Mouse (Mus musculus): ENCODE data around the gene Naa25.

Naa25 gene

GRCm38 (mm10) chr5:121448450-121448849 is 50.7 kb downstream of the Naa25 start:
- in situ Hi-C loops (cut with MboI; ENCODE audit: low pct_unique_long_range_greater_than_20kb in 1 of 2, low sequenced_read_pairs in 2 of 2, unreplicated experiment in 1 of 2) = no loop called here

DNA sequence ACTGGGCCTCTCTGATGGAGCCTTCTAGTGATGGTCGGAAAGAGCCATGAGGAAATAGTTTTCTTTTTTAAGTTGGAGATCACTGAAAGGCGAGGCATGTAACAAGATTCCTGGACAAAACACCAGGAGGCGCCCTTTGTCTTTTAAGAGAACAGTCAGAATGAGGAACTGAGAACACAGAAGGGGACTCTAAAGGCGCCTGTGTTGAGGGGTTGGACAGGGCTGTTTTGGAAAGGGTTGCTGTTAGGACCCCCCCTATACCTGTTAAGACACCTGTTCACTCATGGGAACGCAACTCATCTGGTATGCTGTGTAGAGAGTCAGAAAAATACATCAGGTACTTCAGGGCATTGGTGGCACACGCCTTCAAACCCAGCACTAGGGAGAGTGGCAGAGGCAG is 52.2 kb downstream of the Naa25 start:
- in situ Hi-C loops (cut with MboI; ENCODE audit: low pct_unique_long_range_greater_than_20kb in 1 of 2, low sequenced_read_pairs in 2 of 2, unreplicated experiment in 1 of 2) = no loop called here

DNA sequence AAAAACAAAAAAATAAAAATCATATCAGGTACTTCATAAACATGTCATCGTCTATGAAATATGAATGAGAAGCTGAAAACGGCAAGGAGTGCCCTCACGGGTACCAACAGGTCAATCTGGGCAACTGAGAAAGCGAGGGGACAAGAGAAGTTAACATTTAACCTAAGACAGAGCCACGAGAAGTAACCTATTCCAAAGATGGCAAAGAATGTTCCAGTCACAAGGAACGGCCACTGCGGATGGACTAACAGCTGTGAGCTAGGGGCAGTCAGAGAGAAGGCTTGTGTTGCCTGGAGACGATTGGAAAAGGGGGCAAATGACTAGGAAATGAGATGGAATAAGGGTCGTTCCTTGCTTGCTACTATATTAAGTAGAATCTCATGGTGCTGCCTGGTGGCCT is 52.7 kb downstream of the Naa25 start:
- in situ Hi-C loops (cut with MboI; ENCODE audit: low pct_unique_long_range_greater_than_20kb in 1 of 2, low sequenced_read_pairs in 2 of 2, unreplicated experiment in 1 of 2) = no loop called here

DNA sequence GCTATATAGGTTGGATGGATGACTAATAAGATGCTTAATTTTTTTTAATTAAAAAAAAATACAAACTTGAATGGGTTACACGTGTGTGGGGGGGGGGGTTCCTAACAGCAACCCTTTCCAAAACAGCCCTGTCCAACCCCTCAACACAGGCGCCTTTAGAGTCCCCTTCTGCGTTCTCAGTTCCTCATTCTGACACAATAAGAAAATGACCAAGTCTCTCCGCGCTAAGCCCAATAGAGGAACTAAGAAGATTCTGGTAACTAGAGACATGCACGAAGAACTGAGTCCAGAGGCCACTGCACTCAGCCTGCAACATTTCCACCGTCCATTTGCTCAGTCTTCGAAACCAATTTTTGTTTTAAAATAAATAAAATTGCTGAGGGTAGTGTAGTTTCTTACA is 53.5 kb downstream of the Naa25 start:
- in situ Hi-C loops (cut with MboI; ENCODE audit: low pct_unique_long_range_greater_than_20kb in 1 of 2, low sequenced_read_pairs in 2 of 2, unreplicated experiment in 1 of 2) = no loop called here

DNA sequence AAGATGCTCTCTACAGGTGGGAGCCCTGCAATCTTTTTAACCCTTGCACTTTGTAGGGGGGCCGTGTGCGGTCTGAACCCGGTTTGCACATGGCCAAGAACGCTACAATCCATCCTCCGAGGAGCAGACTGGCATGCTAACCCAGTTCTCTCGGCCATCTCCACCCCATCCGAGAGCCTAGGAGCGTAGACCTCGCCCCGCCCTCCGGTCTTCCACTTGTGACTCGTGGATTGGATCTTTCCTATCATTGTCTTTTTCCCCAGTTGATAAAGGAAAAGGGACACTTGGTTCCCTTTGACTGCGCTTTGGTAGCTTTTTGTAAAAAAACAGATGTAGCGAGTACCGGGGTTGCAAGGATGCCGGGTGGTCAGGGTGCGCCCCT is 53.9 kb downstream of the Naa25 start, which contains the start of gene Tmem116:
Tmem116 (plus strand) TSS at position 250 of the 382 bp plus-strand sequence.
- in situ Hi-C loops (cut with MboI; ENCODE audit: low pct_unique_long_range_greater_than_20kb in 1 of 2, low sequenced_read_pairs in 2 of 2, unreplicated experiment in 1 of 2) = no loop called here

GRCm38 (mm10) chr5:121452026-121452869 is 54.5 kb downstream of the Naa25 start, which contains the start of gene Erp29:
Gene Erp29, minus strand, starts transcription at chr5:121452506.
- in situ Hi-C loops (cut with MboI; ENCODE audit: low pct_unique_long_range_greater_than_20kb in 1 of 2, low sequenced_read_pairs in 2 of 2, unreplicated experiment in 1 of 2) = no loop called here

GRCm38 (mm10) chr5:121452906-121453305 is 55.2 kb downstream of the Naa25 start:
- in situ Hi-C loops (cut with MboI; ENCODE audit: low pct_unique_long_range_greater_than_20kb in 1 of 2, low sequenced_read_pairs in 2 of 2, unreplicated experiment in 1 of 2) = no loop called here

DNA sequence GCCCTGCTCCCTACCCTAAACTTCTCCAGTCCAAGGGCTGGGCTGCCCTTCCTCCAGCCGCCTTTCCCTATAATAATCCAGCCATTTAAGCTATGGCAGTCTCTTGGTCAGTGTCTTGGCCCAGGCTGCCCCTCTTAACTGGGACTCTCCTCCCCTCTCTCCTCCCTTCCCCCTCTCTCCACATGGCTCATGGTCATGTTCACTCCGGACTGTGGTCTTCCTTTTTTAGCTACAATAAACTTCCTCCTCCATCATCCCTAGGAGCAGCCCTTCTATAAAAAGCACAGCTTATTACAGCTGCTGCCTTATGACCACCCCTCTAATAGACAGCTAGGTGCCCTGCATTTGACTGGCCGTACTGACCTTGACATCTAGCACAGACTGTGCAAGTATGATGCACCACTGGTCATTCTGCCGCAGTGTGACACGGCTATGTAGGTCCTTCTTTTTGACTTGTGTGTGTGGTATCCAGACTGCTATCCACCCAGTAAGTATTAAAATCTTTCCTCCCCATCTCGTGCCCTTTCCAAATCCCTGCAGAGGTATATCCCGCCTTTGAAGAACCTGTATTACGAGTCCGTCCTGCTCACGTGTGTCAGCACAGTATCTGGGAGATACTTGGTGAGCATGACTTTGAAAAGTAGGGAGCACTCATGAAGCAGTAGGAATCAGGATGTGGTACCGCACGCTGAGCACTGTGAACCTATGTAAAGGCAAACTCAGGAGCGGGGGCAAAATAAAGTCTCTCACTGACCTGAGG is 56.2 kb downstream of the Naa25 start:
- in situ Hi-C loops (cut with MboI; ENCODE audit: low pct_unique_long_range_greater_than_20kb in 1 of 2, low sequenced_read_pairs in 2 of 2, unreplicated experiment in 1 of 2) = no loop called here

GRCm38 (mm10) chr5:121454503-121454782 is 56.7 kb downstream of the Naa25 start:
- in situ Hi-C loops (cut with MboI; ENCODE audit: low pct_unique_long_range_greater_than_20kb in 1 of 2, low sequenced_read_pairs in 2 of 2, unreplicated experiment in 1 of 2) = no loop called here

- in situ Hi-C loops (cut with MboI; ENCODE audit: low pct_unique_long_range_greater_than_20kb in 1 of 2, low sequenced_read_pairs in 2 of 2, unreplicated experiment in 1 of 2) = no loop called here
Observed at GRCm38 (mm10) chr5:121455510-121456265, 58.0 kb downstream of the Naa25 start.

DNA sequence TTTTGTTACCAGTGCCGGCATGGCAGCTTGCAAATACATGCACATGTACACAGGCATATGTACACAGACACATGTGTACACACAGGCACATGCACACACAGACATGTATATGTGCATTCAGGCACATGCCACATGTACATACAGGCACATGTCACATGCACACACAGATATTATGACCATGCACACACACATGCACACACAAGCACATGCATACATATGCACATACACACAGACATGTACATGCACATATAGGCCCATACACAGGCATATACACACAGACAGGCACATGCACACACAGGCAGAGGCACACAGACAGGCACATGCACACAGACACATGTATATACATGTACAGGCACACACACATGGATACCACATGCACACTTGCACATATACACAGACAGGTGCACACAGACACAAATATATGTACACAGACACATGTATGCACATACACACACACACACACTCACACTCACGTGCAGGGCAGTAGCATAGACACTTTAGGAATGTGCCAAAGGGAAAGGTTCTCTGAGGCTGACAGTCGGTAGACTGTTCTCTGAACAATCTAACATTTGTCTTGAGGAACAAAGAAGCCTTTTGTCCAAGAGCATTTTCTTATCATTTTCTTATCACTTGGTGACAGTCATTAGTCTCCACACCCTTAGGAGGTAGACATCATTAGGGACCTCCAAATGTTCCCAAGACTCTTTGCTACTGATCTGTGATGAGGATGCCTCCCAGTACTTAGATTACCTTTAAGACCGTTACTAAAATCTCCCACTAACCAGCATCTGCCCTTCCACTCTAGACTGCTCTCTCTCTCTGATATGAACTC is 63.8 kb downstream of the Naa25 start:
- in situ Hi-C loops (cut with MboI; ENCODE audit: low pct_unique_long_range_greater_than_20kb in 1 of 2, low sequenced_read_pairs in 2 of 2, unreplicated experiment in 1 of 2) = no loop called here

DNA sequence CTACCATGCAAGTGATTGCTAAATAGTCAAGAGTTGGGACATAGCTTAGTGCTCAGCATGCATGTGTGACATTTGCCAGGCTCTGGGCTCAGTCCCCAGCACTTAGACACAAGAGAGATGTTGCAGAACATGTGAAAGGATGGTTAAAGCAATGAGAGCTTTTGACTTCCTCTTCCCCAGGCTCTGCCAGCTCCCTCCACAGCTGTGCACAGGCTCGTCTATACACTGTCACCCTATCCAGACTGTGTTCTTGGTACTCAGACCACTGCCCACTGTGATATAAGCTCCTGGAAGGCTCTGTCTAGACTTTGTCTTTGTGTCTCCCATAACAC is 64.4 kb downstream of the Naa25 start:
- in situ Hi-C loops (cut with MboI; ENCODE audit: low pct_unique_long_range_greater_than_20kb in 1 of 2, low sequenced_read_pairs in 2 of 2, unreplicated experiment in 1 of 2) = no loop called here

DNA sequence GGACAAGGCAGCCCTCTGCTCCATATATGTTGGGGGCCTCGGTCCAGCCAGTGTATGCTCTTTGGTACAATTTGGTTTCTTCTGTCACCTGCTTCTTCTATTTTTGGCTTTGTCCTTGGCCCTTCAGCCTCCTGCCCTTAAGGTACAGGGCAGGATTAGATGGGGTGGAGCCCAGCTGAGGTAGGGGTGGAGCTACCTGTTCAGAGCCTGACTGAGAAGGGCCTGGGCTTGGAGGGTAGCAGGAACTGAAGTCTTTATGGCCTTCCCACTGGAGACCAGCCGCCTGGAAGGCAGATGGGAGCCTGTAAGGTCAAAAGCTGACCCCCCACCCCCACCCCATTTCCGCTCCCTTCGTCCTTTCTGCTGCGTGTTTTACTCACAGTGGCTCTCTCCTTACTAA is 65.2 kb downstream of the Naa25 start:
- in situ Hi-C loops (cut with MboI; ENCODE audit: low pct_unique_long_range_greater_than_20kb in 1 of 2, low sequenced_read_pairs in 2 of 2, unreplicated experiment in 1 of 2) = no loop called here

GRCm38 (mm10) chr5:121463601-121464250 is 66.0 kb downstream of the Naa25 start:
- in situ Hi-C loops (cut with MboI; ENCODE audit: low pct_unique_long_range_greater_than_20kb in 1 of 2, low sequenced_read_pairs in 2 of 2, unreplicated experiment in 1 of 2) = no loop called here

- in situ Hi-C loops (cut with MboI; ENCODE audit: low pct_unique_long_range_greater_than_20kb in 1 of 2, low sequenced_read_pairs in 2 of 2, unreplicated experiment in 1 of 2) = no loop called here
Observed at GRCm38 (mm10) chr5:121469566-121469965, 71.8 kb downstream of the Naa25 start.

DNA sequence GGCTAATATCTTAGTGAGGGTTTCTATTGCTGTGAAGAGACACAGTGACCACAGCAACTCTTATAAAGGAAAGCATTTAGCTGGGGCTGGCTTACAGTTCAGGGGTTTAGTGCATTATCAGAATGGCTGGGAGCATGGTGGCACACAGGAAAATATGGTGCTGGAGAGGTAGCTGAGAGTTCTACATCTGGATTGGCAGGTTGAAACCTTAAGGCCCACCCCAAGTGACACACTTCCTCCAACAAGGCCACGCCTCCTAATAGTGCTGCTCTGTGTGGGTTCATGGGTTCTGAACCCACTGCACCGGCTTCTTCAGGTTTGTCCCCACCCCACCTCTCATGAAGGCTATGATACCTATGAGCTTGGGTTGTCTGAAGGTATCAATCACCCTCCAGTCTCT is 74.7 kb downstream of the Naa25 start:
- in situ Hi-C loops (cut with MboI; ENCODE audit: low pct_unique_long_range_greater_than_20kb in 1 of 2, low sequenced_read_pairs in 2 of 2, unreplicated experiment in 1 of 2) = no loop called here

DNA sequence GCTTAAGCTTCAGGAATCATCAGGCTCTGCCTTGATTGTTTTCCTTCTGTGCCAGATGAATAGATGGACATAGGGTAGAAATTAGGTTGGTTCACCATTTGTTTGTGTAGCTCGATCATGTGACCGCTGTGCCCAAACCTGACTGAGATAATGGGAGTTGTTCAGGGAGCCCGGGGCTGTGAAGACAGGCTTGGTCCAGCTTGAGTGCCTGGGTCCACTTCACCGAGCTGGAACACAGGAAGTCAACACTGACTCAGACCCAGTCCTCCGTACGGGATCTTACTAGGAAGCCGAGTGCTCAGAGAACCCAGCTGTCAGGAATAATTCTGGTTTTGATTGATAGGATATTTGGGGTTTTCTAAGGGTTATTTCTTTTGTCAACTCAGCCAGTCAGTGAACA is 76.9 kb downstream of the Naa25 start:
- in situ Hi-C loops (cut with MboI; ENCODE audit: low pct_unique_long_range_greater_than_20kb in 1 of 2, low sequenced_read_pairs in 2 of 2, unreplicated experiment in 1 of 2) = no loop called here

DNA sequence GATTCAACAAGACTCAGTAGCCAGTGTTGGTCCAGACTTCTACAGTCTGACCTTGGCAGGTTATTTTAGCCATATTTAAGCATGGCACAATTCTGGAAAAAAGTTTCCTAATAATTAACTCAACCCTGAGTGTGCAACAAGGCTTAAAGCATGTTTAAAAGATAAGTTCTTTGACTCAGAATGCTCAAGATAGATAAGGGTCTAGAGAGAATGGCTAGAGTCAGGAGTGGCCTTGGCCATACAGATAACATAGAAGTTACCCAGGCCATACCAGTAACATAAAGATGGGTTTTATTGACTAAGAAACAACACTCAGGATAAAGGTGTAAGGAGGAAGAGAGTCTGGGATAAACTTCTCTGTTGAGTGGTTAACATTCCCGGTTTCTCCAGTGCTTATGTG is 78.3 kb downstream of the Naa25 start:
- in situ Hi-C loops (cut with MboI; ENCODE audit: low pct_unique_long_range_greater_than_20kb in 1 of 2, low sequenced_read_pairs in 2 of 2, unreplicated experiment in 1 of 2) = no loop called here

All from mouse embryonic stem cell (cell line).